Mouse (Mus musculus) G1E (cell line): Measurements from ENCODE around the gene Rab3il1.

Experiments used
- CTCF ChIP-seq: IDR thresholded peaks from 2 replicates; pipeline ENCODE4 v1.5.1; 2012; ENCODE audit warnings: low read depth, low read length, inconsistent platforms, mixed read lengths
- GATA1 ChIP-seq: IDR thresholded peaks from 2 replicates; pipeline ENCODE4 v1.6.1; 2012; ENCODE audit warnings: borderline replicate concordance, low read length, inconsistent platforms, mixed read lengths
- GATA2 ChIP-seq: IDR thresholded peaks from 2 replicates; pipeline ENCODE4 v1.6.1; 2012; ENCODE audit warnings: low read depth, low read length, inconsistent platforms, borderline replicate concordance
- POLR2AphosphoS5 ChIP-seq: IDR thresholded peaks from 2 replicates; pipeline ENCODE4 v1.6.1; 2012; ENCODE audit warnings: low read depth, low read length, inconsistent platforms; ENCODE audit not compliant: insufficient replicate concordance

- TF ChIP-seq CTCF (no peak), GATA1 (no peak), GATA2 (no peak), POLR2AphosphoS5 (no peak)
These were observed 37.4 kb downstream of the Rab3il1 start for GRCm38 (mm10) chr19:10038910-10039309.
